Mouse (Mus musculus) layer of hippocampus, adult 11-12 months (tissue): ENCODE data around the gene Rwdd2b.

Experiments
- DNase-seq: peaks from one replicate; pipeline ENCODE4 v3.0.0; 2022; ENCODE audit warnings: low spot score

Gene Rwdd2b

DNA sequence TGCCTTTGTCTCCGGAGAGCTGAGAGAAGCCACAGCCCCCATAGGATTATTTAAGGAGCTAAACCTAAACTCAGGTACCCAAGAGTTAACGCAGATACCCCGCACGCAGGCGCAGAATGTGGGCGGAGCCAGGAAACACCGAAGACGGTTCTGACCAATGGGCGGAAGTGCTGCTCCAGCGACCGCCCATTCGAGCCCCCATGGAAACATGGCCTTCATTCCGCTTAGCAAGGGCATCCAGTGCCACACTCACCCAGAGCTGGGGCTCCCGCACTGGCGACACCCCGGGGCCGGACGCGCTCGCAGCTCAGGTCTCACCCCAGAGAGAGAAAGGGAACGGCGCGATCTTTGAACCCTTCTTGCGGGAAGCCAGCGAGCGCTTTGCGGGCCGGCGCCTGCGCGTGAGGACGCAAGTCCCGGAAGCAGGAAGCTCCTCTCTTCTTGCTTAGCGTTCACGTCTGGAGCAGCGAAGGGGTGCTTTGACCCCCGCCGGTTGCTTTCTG lies at the start of gene Rwdd2b:
Gene Rwdd2b (minus strand): TSS at position 390 of the 503 bp plus-strand sequence.
- DNase-seq = peak; percentile 92

DNA sequence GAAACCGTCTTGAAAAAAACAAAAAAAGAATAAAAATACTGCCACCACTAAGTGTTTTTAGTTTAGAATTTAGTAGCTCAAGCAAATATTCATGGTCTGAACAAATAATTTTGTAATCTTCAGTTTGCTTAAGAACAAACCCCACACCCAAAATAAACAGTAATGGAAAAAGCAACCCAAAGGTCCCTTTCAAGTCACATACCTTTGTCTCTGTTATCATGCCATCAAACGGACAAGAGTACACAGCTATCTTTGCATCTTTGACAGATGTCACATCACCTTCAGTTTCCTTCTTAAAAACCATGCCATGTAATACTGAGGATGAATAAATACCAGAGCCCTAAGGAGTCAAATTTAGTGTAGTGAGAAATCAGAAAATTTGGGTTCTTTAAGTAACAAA lies 48.2 kb upstream of the Rwdd2b start:
- DNase-seq = no peak

DNA sequence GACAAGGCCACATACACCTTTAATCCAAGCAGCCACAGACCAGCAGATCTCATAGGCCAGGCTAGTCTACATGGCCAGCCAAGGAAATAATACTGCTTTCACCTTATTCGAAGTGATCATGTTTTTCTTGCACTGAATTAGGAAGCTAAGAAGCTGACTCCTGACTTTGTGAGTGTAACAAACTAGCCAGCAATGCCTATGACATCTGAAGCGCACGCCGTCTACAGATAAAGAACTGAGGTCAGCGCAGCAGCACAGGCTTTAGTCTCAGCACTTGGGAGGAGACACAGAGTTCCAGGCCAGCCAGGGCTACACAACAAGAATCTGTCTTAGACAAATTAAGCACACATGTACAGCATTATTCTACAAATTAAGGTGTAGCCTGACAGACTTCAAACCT lies 46.4 kb upstream of the Rwdd2b start:
- no peak for DNase-seq

DNA sequence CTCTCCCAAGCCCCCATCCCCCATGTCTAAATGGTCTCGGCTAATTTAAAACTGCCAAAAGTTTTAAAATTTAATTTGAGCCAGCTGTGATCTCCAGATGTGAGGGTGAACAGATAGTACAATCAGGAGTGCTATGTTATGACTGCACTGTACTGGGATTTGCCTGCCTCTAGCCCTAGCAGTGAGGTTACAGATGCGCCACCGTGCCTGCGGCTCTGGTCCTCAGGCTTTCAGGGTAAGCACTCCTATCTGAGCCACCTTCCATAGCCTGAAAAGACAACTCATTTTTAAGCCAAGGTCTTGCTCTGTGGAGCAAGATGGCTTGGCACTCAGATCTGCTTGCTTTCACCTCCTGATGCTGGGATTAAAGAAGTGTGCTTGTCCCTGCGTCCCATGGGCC lies 44.0 kb upstream of the Rwdd2b start:
- DNase-seq = no peak

DNA sequence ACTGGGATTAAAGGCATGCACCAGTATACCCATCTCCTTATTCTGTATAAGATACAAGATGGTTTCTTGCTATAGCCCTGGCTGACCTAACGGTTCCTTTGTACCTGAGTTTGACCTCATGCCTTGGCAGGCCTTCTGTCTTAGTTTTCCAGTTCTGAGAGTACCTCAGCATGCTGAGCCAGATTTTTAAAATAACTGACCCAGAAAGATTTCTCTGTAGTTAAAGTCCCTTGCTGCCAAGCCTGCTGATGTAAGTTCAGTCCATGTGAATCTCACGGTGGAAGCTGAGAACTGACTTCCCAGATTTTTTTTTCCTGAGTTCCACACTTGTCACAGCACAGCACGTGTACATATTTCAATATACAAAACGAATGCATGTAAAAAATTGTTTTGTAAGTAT lies 30.2 kb upstream of the Rwdd2b start:
- no peak for DNase-seq

DNA sequence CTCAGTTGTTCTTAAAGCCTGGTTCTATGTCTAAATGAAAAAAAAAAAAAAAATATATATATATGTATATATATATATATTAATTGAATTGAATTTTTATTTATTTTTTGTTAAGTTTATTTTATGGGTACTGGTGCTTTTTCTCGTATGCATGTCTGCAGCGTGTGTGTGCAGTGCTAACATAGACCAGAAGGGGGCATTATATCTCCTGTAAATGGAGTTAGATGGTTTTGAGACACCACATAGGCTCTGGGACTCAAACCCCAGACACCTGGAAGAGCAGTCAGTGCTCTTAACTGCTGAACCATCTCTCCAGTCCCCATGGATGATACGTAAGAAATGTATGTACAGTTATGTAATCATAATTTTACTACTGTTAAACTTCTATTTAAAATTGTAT lies 18.4 kb upstream of the Rwdd2b start:
- no peak for DNase-seq

DNA sequence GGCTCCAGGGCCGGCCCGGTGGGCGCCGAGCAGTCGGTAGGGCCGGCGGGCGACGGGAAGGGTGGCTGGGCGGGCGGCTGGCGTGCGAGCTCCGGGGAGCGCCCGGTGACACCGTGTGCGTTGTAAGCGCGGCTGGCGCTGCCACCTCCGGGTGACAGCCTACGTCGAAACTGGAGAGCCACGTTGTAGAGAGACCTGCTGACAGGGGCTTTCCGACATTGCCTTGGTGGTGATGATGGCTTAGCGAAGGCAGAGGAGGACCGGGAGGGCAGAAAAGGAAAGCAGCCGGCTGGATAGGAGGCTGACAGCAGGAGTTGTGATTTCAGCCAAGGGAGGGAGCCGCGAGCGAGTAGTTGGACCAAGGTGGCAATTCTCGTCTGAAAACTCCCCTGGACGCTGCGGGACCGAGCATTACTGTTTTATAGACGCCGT lies 14.8 kb upstream of the Rwdd2b start:
- peak; percentile 26 for DNase-seq

- peak; percentile 93 for DNase-seq
Observed at GRCm38 (mm10) chr16:87454419-87455179, 14.2 kb upstream of the Rwdd2b start, which contains the start of gene Usp16. Gene Usp16, plus strand, starts transcription at chr16:87454703.

DNA sequence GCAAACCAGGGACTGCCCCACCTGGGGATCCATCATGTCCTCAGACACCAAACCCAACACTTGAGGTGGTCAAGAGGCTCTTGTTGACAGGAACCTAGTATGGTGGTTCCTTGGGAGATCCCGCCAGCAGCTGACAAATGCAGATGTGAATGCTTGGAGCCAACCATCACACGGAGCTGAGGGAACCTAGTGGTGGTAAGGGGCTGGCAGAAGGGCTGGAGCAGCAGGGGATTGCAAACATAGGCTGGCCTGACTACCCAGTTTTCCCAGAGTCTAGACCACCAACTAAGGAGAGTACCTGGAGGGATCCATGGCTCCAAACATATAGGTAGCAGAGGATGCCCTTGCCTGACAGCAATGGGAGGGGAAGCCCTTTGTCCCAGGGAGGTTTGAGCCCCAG lies 12.9 kb upstream of the Rwdd2b start:
- DNase-seq = no peak

DNA sequence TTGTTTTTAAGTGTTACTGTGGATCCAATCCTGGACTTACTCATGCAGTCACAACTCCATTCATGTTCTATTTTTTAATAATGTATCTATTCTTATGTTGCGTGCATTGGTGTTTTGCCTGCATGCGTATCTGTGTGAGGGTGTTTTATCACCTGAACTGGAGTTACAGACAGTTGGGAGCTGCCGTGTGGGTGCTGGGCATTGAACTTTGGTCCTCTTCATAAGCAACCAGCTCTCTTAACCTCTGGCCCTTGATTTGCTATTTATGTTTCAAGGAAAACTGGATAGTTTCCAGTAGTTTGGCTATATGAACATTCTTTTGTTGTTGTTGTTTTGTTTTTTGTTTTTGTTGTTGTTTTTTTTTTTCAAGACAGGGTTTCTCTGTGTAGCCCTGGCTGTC lies 5.2 kb upstream of the Rwdd2b start:
- DNase-seq = no peak

GRCm38 (mm10) chr16:87445110-87445509 lies 4.7 kb upstream of the Rwdd2b start:
- no peak for DNase-seq

DNA sequence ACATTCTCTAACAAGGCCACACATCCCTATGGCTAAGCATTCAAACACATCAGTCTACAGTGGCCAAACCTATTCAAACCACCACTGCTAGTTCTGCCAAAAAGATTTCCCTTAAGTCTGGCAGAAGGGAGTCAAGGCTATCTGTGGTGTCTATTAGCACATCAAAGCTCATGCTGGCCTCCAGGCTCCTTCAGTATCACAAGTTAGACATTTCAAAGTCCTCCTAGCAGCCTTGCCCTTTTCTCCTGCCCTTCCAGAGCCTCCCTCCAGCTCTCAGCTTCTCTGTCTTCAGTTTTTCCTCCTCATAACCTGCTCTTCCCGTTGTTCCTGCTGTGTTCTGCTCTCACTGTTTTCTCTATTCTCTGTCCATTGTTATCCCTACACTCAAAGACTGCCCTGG lies 3.7 kb upstream of the Rwdd2b start:
- DNase-seq = no peak

DNA sequence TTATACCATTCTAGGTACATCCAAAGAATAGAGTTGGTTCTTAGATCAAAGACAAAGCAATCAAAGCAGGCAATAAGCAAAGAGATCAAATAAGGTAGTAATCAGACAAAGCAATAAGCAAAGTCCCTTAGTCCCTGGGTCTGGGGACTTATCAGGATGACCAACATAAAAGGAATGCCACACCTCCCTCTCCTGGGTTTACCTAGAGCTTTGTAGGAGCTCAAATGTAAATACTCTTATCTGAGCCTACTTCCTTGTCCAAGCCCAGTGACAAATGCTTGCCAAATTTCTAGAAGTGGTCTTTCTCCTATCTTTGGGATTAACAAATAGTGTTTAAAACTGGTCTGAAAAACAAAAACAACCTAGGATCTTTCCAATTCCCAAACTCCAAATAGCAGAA lies 2.9 kb upstream of the Rwdd2b start:
- no peak for DNase-seq

GRCm38 (mm10) chr16:87442291-87442690 lies 1.9 kb upstream of the Rwdd2b start:
- DNase-seq = no peak

DNA sequence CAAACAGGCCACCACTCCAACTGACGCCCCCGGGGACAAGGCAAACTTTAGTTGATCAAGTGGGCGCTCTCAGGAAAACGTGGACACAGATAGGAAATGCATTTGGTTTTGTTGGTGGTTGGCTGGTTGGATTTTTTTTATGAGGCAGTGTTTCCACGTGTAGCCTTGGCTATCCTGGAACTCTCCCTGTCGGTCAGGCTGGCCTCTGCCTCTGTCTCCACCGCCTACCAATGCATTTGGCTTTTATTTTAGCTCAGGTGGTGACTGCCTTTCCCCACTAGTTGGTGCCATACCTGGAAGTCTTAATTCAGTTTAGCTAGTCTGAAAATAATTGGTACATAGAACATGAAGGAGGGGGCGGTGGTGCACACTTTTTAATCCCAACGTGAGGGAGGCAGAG lies 716 bp upstream of the Rwdd2b start:
- DNase-seq = no peak

DNA sequence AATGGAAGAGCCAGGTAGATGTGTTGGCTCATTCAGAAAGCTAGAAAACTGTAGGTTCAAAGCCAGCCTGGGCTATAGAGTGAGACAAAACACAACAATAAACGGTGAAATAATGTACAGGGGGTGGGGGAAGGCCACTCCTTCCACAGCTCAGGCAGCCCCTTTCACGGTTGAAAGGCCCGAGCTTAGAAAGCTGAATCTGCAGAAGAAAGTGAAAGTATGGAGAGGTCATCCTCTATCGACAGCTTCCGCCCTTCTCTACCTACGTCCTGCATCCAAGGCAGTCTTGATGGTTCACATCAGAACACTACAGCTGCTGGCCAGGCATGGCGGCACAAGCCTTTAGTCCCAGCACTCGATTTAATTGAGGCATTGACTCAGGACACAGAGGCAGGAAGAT lies 1.7 kb downstream of the Rwdd2b start:
- DNase-seq = no peak

DNA sequence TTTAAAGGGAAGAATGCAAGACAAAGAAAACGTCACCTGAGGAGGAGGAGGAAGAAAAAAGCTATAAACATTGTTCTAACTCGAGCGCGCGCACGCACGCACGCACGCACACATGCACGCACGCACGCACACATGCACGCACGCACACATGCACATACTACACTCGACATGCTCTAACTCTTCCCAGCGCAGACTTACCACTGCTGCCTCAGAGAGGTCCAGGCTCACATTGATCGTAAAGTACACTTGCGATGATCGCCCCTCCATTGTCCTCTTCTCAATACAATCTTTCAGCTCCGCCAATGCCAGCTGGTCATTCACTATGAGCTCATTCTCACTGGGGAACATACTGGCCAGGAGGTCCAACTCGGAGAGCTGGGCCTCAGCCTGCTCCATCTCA lies 3.3 kb downstream of the Rwdd2b start:
- DNase-seq = no peak

DNA sequence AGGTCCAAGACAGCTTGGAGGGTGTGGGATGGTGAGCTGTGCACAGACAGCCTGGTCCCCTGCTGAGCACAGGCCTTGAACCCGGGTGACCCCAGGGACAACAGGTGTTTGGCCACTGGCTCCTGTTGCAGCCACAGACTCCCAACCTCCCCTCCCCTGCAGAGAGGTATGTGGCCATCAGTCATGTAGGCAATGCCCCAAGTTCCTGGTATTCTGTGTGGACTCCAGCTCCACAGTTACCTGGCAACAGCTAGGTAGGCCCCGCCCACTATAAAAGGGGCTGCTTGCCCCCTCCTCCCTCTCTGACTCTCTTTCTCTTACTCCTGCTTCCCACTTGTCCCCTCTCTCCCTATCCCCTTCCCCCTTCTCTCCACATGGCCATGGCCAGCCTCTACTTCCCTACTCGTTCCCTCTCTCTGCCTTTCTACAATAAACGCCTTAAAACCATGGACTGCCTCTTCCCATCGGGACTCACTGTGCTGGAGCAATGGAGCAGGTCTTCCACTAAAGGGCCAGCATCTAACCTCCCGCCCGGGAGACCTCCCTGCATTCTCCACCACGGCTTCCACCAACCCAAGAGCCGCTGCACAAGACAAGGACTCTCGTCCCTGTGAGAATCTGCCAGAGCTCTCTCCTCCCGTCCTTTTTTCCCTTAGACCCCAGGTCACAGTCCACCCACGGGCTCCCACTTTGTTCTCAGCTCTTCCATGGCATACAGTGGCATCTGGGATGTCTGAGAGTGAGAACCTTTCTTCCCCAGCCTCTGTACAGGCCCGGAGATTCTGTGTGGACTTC lies 4.8 kb downstream of the Rwdd2b start:
- no peak for DNase-seq

GRCm38 (mm10) chr16:87434946-87435345 lies 5.4 kb downstream of the Rwdd2b start:
- no peak for DNase-seq

- DNase-seq = no peak
Observed at GRCm38 (mm10) chr16:87434266-87434665, 6.1 kb downstream of the Rwdd2b start.

GRCm38 (mm10) chr16:87432033-87432814 lies 8.1 kb downstream of the Rwdd2b start, which contains the start of gene Ltn1:
Gene Ltn1, minus strand, starts transcription at chr16:87432612.
- DNase-seq = peak; percentile 99

- DNase-seq = no peak
Observed at GRCm38 (mm10) chr16:87427516-87427915, 12.9 kb downstream of the Rwdd2b start.
